In the genomic region with DNA sequence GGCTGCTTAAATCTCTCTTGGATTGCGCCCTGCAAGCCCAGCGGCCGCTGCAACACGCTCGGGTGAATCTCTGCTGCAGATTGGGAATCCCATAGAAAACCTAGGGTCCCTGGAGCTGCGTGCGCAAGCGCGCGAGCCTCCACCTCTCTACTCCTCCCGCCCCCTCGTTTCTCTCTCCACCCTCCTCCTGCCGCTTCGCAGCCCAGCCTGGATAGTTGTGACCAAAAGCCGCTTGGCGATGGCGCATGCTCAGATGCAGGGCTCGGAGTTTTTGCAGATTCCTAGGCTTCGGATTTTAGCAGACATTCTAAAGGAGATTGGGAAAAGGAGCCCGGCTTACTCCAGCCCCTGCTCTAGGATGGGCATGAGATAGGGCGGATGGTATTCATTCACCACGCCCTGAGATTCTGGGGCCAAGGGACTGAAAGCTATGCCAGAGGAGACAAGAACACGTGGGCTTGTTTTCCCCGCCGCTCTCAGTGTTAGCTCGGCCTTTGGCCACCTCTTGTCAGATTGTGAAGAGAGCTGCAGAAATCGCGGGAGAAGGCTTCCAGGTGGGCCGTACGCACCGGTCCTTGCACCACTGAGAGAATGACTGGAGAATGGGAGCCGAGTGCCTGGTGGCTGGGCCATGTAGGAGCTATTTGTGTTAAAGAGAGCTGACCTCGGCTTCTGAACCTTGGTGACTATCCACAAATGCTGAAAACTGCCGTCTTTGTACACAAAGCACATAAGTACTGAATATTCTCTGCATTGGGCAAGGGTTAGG, we compare ENCODE assay signal across 8 mouse cellular contexts. TPM values are rescaled to one million over a fixed set of nuclear protein-coding genes. Genes with fewer than 3 reads are reported as not detected.
DNase-seq lines count a peak whose midpoint lies in the region; ATAC-seq lines count a peak whose summit lies in the region.

A gene (minus strand): TSS at position 117 of the 769 bp plus-strand sequence.

- peaks cover 10% of the 10 kb centered on the region; the same call in 1 of the 2 replicates for H3K4me1 ChIP-seq in midbrain, embryonic 12.5 days
- H3K4me1 ChIP-seq in stomach, embryonic 14.5 days (ENCODE audit: control insufficient read depth, insufficient read depth, low read length) = no peaks in the 10 kb centered on the region

- 4% methylated on average over 34 of the region's 34 CpGs for WGBS in midbrain, embryonic 12.5 days
- 3% methylated on average over 34 of the region's 34 CpGs for WGBS in stomach, embryonic 14.5 days

- H3K4me2 ChIP-seq in midbrain, embryonic 12.5 days (replicated peaks) = peak within 1 kb of the TSS; percentile 65
- peak within 1 kb of the TSS; percentile 60 for H3K4me2 ChIP-seq in stomach, embryonic 14.5 days (replicated peaks; ENCODE audit: low read depth, low read length)

- no peaks in the 10 kb centered on the region for H3K36me3 ChIP-seq in midbrain, embryonic 12.5 days
- H3K36me3 ChIP-seq in stomach, embryonic 14.5 days (ENCODE audit: control insufficient read depth, insufficient read depth, low read length) = no peaks in the 10 kb centered on the region

- H3K9me3 ChIP-seq in midbrain, embryonic 12.5 days = no peaks in the 10 kb centered on the region
- no peaks in the 10 kb centered on the region for H3K9me3 ChIP-seq in stomach, embryonic 14.5 days (ENCODE audit: control insufficient read depth, low read depth, low read length)

- ATAC-seq in midbrain, embryonic 12.5 days (ENCODE audit: low FRiP score, low read depth) = peak; percentile 95
- ATAC-seq in stomach, embryonic 14.5 days (ENCODE audit: insufficient number of reproducible peaks, insufficient read depth, low FRiP score, low read depth) = peak; percentile 87

- DNase-seq in adrenal gland, adult 2 months = peak; percentile 91
- peak; percentile 77 for DNase-seq in embryo, embryonic 11.5 days (ENCODE audit: low read depth, low spot score)
- DNase-seq in gastrocnemius, postnatal 4 days (ENCODE audit: low spot score in 2 of 2) = peak; percentile 37 to 72
- DNase-seq in kidney, adult 11 months = peak; percentile 36
- DNase-seq in left cerebral cortex, postnatal 25 days (ENCODE audit: low spot score in 2 of 2) = peak; percentile 90 to 98
- DNase-seq in B cell, adult 2 months = no peak

- H3K27me3 ChIP-seq in midbrain, embryonic 12.5 days = peaks cover 37% of the 10 kb centered on the region
- H3K27me3 ChIP-seq in stomach, embryonic 14.5 days (ENCODE audit: control insufficient read depth, insufficient read depth, low read length) = no peaks in the 10 kb centered on the region

- H3K4me3 ChIP-seq in midbrain, embryonic 12.5 days = peak within 1 kb of the TSS; percentile 45
- peak within 1 kb of the TSS; percentile 30 for H3K4me3 ChIP-seq in stomach, embryonic 14.5 days (ENCODE audit: low read depth, low read length)

- H3K9ac ChIP-seq in midbrain, embryonic 12.5 days (replicated peaks) = peak within 1 kb of the TSS; percentile 50
- no peak within 1 kb of the TSS for H3K9ac ChIP-seq in stomach, embryonic 14.5 days (replicated peaks; ENCODE audit: low read depth, low read length)

- intact Hi-C loops in left cerebral cortex, postnatal 25 days (cut with DNase I) = loop anchor here (2.0 to 5.0 kb wide), 5 partner anchors 20 to 711 kb away; a partner anchor contains a TSS

- H3K27ac ChIP-seq in midbrain, embryonic 12.5 days (replicated peaks) = no peak within 1 kb of the TSS
- H3K27ac ChIP-seq in stomach, embryonic 14.5 days (ENCODE audit: low read length) = no peak within 1 kb of the TSS

RNA-seq across cellular contexts. Expression of the gene that starts here (rescaled TPM):
- total RNA-seq in adrenal gland, adult 2 months (2021) = 10 to 100 TPM; 37.3 to 69.8 TPM
- polyA plus RNA-seq in adrenal gland, adult 2 months (2012; rRNA removed) = 2.1 and 4.3 TPM in 2 replicates
- total RNA-seq in gastrocnemius, postnatal 4 days (2021) = under 1 TPM; 0.13 to 0.37 TPM
- 100 to 1,000 TPM; 587 to 660 TPM for total RNA-seq in left cerebral cortex, postnatal 25 days (2021)
- polyA plus RNA-seq in midbrain, embryonic 12.5 days (2016; fragmentation: Nextera tagmentation; extraction: Ambion mirVana) = 2.9 and 4.7 TPM in 2 replicates
- 1.1 and 1.4 TPM in 2 replicates for polyA plus RNA-seq in stomach, embryonic 14.5 days (2014; fragmentation: Nextera tagmentation; extraction: Ambion mirVana)

Comparison
In these comparisons a context has a peak if more than half of its experiments do, and no peak if none do; other contexts are left out.
1. RNA of the gene that starts here (total RNA-seq): 587 to 660 TPM in left cerebral cortex, postnatal 25 days and 37.3 to 69.8 TPM in adrenal gland, adult 2 months; 0.13 to 0.37 TPM in gastrocnemius, postnatal 4 days; every median in the first group is over 10 times any median in the second.
2. RNA of the gene that starts here (total RNA-seq): 587 to 660 TPM in left cerebral cortex, postnatal 25 days; 37.3 to 69.8 TPM in adrenal gland, adult 2 months; every median in the first group is over 4 times any median in the second.
3. Peak in DNase-seq in gastrocnemius, postnatal 4 days; RNA of the gene not detected or under 1 TPM.
4. DNase-seq: peak in adrenal gland, adult 2 months (single experiment), embryo, embryonic 11.5 days (single experiment), kidney, adult 11 months (single experiment) and left cerebral cortex, postnatal 25 days (2 of 2); none in B cell, adult 2 months (0 of 2).